Mouse (Mus musculus): ENCODE results near the gene Ccsap.
"Not testable (repeated sequence)": the region's sequence is repeated elsewhere in the genome, so short reads cannot be mapped to it uniquely, and the experiment has no call there.

Ccsap gene

DNA sequence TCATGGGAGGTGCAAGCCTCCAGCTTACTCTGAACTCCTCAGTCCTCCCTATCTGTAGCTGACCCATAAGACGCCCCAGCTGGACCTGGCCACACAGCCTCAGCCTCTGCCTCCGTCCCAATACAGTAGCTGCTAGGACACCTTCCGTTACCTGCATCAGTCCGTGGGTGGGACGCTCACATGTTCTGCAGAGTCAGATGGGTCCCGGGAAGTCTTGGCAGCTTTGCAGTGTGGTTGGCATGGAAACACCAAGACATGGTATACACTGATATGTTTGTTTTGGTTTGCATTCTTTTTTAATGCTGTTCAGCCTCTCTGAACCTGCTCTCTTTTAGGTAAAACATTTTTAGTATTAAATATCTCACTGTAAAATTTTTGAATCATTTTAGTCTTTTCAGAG, 23.7 kb downstream of the Ccsap start:
- DNase-seq (ENCODE audit: low spot score in 2 of 2): no peak

DNA sequence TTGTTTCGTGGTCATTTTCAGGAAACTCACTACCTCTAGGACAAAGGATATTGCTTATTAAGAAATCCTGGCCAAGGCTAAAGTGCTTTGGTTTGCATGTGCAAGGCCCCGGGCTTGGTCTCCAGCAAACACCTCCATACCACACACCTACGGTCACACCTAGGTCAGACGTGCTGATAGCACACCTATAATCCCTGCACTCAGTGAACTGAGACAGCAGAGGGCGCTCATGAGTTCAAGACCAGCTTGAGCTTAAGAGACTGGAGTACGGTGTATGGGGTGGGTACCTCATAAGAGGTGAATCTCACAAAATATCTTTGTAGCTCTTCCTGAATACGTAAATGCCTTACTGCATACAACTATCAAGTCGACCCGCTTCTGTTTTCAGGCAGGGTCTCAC, 24.6 kb downstream of the Ccsap start:
- peak in 1 of 2 experiments; percentile 56 for DNase-seq (ENCODE audit: low spot score in 2 of 2)

DNA sequence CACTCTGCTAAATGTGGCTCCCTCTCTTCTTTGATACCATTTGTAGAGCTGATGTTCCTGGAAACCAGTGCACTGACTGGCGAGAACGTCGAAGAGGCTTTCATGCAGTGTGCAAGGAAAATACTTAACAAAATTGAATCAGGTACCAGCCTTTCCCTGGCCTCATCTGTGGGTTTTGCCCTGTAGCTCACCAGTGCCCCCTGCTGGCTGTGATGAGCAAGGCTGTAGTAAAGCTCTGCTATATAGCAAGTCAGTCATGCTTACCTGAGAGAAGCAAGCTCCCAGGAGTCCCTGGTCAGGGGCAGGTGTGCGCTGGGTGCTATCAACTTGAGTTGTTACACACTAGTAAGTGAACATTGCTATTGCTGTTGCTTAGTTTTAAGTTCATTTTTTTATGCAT, 27.3 kb downstream of the Ccsap start:
- DNase-seq (ENCODE audit: low spot score in 2 of 2): no peak

DNA sequence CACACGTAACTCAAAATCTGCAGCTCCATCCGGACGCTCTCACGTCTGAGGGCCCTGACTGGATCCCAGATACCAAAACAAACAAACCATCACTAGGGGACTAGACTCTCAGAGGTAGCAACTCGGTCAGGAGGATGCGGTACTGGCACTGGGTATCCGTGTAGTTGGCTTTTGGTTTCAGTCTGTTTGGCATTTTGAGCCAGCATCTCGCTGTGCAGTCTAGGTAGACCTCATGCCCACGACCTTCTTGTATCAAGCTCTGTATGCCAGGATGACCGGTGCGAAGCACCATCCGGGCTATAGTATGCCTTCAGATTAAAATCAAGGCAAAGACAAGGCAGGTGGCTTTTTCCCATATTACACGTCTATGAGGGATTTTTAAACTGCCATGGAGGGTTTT, 32.5 kb downstream of the Ccsap start:
- DNase-seq (ENCODE audit: low spot score in 2 of 2): no peak

DNA sequence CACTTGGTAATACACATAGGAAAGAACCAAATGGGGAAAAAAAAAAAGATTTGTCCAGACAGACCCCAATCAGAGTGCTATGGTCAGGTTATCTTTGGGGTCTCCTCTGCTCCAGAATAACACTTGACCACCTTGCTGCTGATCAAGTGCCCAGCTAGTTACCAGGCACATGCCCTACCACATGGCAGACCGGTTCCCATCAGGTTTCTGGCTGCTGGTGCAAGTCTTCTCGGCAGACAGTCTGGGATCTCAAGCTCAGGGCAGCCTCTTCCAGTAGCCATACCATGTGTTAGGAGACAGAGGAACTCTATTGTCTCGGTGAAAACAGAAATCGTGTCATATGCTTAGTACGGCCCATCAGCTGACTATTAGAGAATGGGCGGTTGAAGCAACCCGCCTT, 33.3 kb downstream of the Ccsap start:
- no peak for DNase-seq (ENCODE audit: low spot score in 2 of 2)

DNA sequence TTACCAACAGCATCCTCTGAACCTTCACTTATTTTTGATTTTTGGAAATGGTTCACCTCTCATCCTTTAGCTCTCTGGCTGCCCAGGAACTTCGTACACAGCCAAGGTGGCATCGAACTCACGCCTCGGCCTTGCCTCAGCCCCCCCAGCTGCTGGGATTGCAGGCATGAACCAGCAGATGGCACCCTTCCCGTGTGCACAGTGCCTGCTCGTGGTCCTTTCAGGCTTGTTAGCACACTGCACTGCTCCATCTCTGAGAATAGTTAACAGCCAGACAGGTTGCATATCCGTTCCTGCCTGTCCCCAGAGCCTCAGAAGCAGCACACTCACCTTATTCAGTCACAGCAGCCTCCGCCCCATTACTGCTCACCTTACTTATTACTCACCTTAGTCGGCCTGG, 34.0 kb downstream of the Ccsap start:
- DNase-seq (ENCODE audit: low spot score in 2 of 2): no peak

DNA sequence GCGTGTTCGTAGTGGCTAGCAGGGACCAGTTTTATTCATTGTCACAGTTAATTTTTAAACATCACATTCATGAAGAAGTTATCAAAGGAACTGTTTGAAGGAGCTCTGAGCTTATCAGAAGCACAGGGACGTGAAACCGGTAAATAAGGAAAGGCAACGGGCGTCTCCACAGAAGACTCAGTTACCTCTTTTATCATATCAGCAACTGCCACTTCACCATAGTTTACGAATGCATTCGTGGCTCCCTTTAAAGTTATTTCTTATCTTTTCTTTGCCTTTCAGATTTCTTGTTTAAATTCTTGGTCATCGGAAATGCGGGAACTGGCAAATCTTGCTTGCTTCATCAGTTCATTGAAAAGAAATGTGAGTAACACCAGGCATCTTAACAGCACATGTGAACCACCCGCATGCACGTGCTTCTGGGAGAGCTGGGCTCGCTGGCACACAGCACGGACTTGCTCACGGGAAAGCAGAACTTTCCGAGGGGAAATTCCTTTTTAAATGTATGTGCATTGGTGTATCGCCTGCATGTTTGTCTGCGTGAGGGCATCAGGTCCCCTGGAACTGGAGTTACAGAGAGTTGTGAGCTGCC, 36.4 kb downstream of the Ccsap start:
- DNase-seq (ENCODE audit: low spot score in 2 of 2): no peak

DNA sequence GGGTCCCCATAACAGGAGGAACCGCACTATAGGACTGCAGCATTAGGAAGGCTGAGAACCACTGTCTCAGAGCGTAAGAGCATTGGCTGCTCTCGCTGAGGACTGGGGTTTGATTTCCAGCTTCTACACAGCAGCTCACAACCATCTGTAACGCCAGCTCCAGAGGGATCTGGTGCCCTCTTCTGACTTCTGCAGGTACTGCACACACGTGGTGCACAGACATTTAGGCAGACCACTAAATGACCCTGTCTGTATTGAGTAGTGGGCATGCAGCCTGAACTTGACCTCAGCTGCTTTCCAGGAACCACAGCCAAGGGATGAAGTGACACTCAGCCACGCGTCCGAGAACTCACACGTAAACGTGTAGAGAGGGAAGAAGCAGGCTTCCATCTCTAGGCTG, 36.9 kb downstream of the Ccsap start:
- no peak for DNase-seq (ENCODE audit: low spot score in 2 of 2)

DNA sequence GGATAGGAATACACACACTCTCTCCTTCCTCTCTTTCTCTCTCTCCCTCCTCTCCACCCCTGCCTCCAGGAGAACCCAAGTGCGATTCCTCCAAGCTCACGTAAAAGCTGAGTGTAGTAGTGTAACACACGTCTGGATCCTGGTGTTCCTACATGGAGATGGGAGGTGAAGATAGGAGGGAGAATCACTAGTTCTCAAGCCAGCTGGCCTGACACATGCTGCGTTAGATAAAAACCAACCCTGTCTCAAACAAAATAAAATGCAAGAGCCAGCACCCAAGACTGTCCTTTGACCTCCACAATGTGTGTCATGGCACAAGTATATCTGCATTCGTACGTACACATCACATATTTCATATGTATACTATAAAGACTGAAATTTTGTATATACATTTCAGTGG, 39.2 kb downstream of the Ccsap start:
- no peak for DNase-seq (ENCODE audit: low spot score in 2 of 2)

DNA sequence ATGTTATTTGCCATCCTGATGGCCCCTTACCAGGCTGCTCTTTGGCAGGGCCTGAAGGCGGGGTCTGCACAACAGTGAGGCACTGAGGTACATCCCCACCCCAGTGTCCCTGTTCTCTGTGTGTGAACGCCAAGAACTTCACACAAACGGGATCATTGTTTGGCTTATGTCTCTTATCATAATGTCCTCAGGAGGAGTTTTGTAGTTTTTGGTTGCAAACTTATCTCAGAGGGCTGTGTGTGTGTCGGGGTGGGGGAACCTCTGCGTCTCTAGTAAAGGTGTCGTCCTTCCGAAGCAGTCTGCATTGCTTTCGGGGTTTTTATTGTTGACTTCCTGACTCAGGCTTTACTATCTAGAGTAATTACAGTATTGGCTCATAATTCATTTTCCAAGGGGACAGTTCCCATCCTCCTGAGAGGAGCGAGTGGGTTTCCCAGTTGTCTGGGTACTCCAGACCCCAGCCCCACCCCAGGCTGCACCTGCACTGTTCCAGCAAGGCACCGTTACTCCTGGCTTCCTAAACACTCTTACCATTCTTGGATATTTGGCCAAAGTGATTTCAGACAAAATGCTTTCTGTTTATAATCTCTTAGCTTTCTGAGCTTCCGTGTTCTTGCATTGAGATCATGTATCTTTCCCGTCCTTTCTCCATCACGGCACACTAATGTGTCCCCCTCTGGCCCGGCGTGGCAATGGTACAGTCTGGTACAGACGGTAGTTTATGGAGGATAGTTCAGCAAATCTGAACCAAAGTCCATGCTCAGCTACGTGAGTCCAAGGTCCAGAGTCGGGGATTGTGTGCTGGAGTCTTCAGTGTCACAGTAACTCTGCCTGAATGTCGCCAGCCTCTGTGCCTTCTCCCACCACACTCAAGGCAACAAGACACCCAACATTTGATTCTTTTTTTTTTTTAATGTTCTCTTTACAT, 40.1 kb downstream of the Ccsap start:
- no peak for DNase-seq (ENCODE audit: low spot score in 2 of 2)

DNA sequence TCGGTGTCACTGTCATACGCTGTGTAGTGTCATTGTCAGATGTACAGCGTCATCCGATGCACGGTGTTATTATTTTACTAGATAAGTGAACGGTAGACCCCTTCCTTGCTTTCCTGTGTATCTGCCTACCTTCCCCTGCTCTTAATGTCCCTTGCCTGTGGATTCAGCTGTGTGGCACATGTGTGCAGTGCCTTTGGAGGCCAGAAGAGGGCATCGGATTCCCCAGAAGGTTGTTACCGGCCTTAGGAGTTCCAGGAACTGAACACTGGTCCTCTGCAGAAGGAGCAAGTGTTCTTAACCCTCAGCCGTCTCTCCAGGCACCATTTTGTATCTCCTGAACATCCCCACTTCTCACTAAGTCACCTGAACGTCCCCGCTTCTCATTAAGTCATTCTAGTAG, 42.3 kb downstream of the Ccsap start:
- no peak for DNase-seq (ENCODE audit: low spot score in 2 of 2)

DNA sequence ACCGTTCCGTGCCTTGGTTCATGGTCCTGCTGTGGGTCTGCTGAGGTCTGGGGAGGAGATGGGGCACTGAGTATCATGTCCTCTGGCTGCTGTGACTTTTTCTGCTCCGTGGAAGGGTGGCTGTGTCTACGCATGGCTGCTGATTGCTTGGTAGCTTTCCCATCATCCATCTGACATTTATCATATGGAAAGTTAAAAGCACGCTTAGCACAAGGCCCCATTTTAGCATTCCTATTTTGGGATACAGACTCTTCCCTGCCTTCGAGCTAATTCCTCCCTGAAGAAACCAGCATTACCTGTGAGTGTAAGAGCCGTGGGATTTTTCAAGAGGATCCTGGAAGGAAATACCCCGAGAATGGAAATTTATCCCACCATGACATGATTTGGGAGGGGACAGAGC, 43.1 kb downstream of the Ccsap start:
- no peak for DNase-seq (ENCODE audit: low spot score in 2 of 2)

DNA sequence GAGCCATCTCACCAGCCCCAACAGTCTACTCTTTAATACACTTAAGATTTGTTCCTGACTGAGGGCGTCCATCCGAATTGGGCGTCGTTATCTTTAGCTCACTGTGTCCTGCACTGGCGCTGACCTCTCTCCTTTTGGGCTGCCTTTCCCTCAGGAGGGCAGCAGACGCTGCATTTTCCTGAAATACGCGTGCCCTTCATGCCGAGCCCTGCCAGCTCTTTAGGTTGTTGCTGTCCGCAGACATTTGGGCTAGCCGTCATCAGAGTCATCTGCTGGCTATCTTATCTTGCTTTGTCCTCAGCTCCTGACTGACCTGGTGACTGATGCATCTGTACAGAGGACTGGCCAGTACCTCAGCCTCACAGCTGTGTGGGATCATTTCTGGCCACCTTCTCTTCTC, 44.7 kb downstream of the Ccsap start:
- no peak for DNase-seq (ENCODE audit: low spot score in 2 of 2)

DNA sequence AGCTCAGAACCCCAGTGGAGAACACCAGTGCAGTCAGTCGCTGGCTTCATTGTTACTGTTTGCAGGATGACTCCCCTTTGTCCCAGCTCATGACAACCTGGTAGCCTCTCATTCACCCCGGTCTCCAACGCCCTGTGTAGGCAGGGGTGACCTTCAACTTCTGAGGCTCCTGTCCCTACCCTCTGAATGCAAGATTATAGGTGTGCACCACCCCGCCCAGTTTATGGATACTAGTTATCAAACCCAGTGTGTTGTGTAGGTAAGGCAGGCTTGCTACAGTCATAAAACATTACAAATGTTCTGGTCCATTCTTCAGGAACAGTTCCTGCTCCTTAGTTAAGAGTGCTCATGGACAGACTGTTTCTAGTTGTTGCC, 46.1 kb downstream of the Ccsap start:
- DNase-seq (ENCODE audit: low spot score in 2 of 2): no peak

DNA sequence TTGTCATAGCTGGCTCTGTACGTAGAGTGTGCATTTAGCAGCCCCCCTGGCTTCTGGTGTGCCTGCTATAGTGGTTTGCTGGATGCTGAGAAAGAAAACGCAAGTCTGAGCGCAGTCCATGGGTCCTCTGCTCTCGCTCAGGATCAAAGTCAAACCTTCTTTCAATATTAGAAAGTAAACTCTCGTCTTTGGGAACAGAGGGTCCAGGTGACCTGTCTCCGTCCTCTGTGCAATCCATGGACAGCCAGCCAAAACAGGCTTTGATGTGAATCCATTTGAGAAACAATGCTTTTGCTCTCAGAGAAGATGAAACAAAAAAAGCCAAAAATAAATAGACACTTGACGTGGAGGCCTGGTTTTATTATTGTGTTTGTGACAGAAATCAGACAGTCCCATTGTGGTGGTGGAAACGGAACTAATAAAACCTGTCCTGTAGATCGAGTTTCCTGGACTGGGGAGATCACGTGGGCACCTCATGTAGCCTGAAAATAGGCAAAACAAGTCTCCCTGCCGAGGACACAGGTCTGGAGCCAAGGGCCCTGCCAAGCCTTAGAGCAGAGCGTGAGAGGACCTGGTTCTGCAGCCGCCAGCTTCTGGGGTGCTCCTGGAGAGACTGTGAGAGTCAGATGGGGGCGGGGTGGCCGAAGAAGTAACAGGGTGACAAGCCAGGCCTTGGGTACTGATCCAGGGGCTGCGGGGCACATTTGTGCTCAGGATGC, 46.7 kb downstream of the Ccsap start:
- DNase-seq (ENCODE audit: low spot score in 2 of 2): no peak

DNA sequence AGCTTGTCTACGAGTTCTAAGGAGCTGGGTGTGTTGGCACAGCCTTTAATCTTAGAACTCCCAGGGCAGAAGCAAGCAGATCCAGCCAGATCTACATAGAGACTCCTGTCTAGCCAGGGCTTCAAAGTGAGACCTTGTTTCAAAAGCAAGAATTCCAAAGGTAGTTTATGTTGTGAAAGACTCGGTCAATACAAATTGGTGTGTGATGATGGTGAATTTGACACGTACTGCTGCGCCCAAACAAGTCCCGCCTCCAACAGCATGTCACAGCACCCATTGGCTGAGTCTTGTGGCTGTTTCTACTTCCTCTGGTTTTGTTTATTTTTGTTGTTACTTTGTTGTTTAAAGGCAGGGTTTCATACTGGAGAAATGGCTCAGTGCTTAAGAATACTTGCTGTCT, 47.8 kb downstream of the Ccsap start:
- no peak for DNase-seq (ENCODE audit: low spot score in 2 of 2)

DNA sequence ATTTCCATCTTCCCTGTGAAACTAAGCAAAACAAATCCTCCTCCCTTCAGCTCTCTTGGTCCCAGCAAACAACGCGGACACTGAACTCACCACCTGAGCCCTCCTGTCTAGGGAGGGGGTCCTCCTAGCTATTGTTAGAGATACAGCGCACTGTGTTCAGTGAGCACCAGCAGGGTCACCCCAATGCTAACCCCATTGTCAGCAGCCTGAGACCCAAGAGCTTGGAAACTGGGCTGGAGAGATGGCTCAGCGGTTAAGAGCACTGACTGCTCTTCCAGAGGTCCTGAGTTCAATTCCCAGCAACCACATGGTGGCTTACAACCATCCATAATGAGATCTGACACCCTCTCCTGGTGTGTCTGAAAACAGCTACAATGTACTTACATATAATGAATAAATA, 50.7 kb downstream of the Ccsap start:
- not testable (repeated sequence) for DNase-seq (ENCODE audit: low spot score in 2 of 2)

DNA sequence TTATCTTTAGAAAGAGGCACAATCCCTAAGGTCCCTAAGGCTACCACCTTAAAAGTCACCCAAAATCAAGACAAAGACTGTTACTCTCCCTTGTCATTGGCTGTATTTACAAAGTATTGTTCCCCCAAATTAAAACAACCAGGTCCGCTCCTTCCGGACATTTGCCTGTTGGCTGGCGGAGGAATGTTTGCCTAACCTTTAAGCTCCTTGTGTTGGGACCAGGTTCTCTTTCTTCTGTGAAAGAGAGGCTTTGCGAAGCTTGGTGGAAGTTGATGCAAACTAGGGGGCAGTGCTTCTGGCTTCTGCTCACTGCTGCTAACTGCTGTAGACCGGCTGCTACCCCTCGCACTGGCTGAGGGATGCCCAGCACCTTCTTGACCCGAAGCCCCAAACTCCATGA, 51.3 kb downstream of the Ccsap start:
- DNase-seq (ENCODE audit: low spot score in 2 of 2): no peak

DNA sequence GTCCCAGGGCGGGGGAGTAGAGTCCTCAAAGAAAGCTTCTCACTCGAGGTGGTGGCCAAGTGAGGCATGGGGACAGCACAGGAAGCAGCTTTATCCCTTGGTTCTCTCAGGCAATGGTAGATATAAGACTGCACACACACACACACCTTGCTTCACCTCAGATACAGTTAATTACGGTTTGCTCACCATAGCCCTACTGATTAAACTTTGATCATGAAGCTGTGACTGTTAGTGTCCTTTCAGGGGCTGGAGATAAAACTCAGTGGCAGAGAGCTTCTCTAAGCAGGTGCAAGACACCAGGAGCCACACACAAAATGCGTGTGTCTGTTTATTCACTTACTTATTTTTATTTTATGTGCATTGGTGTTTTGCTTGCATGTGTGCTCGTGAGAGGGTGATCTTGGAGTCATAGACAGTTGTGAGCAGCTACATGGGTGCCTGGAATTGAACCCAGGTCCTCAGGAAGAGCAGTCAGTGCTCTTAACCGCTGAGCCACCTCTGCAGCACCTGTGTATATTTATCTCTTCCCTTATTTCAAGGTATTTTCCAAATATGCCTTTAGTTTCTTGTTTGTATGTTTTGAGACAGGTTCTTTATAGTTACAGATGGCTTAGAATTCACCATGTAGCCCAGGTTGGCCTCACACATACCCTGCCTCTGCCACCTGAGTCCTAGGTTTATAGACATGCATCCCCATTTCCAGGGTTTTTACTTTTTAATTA, 52.0 kb downstream of the Ccsap start:
- no peak for DNase-seq (ENCODE audit: low spot score in 2 of 2)

DNA sequence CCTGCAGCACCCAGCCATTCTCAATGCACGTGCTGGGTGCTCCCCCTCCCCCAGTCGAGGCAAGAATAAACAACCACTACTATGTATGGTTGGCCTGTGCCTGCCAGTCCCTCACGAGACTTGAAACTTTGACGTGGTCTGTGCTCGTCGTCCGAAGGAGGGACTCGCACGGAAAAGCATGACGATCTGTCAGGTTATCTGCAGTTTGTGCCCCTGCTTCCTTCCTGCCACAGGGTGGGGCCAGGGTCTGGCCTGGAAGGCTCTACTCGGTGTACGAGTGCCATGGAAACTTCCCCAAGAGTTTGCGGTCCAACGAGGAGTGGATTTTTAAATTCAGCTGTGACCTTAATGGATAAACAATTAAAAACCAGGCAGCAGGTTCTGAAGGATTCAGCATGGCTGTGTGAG, 53.0 kb downstream of the Ccsap start:
- DNase-seq (ENCODE audit: low spot score in 2 of 2): no peak

DNA sequence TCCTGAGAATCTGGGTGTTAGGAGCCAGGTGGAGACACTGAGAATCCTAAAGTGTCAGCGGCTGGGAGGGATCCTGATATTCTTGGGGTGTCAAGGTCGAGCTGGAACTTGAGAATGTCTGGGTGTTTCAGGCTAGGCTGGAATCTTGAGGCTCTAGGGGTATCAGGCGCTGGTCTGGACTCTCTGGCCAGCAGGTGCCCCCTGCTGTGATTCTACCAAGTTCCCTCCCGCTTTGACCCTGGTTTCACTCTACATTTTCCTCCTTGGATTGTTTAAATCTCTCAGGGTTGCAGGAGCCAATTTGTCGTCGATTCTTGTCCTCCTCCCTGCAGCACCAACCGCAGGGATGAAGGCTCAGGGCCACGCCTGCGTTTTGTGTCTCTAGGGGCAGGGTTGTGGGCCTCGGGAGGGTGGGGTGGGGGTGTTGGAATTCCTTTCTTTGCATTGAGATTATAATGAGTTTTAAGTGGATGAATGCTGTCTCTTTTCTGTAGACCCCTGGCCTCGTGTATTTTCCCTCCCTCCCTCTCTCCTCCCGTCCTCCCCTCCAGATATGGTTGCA, 53.6 kb downstream of the Ccsap start:
- no peak for DNase-seq (ENCODE audit: low spot score in 2 of 2)

Measured in frontal cortex, postnatal 14 days (tissue).